Mouse (Mus musculus) spleen, adult 2 months (tissue): ENCODE results near the gene Creb3.

Experiments
- CTCF ChIP-seq: fragments of 200-500 bp; IDR thresholded peaks from 2 replicates; pipeline ENCODE4 v1.5.1; 2011; ENCODE audit warnings: mild to moderate bottlenecking, inconsistent platforms; ENCODE audit not compliant: insufficient read depth, insufficient read length, insufficient replicate concordance; ENCODE audit errors: extremely low read depth
- POLR2A ChIP-seq: fragments of 200-500 bp; IDR thresholded peaks from 2 replicates; pipeline ENCODE4 v1.6.1; 2011; ENCODE audit warnings: low read depth, low read length, inconsistent platforms

- no peak for TF ChIP-seq POLR2A
- no peak for TF ChIP-seq CTCF
Measured at GRCm38 (mm10) chr4:43562769-43563600, 853 bp downstream of the Creb3 start.
